ENCODE assay signal across 8 mouse cellular contexts in genomic region chr9:45417245-45417644, GRCm38 (mm10). TPM values are rescaled to one million over a fixed set of nuclear protein-coding genes. Genes with fewer than 3 reads are reported as not detected.
DNase-seq lines count a peak whose midpoint lies in the region; ATAC-seq and TF ChIP-seq lines count a peak whose summit lies in the region.

No protein-coding gene starts in this region.

- no peak overlapping the region for H3K4me3 ChIP-seq in midbrain, embryonic 14.5 days (replicated peaks; ENCODE audit: low read depth, low read length)
- no peak overlapping the region for H3K4me3 ChIP-seq in midbrain, embryonic 16.5 days (ENCODE audit: low read depth, low read length)
- H3K4me3 ChIP-seq in heart, postnatal 0 days (ENCODE audit: low read depth, low read length) = peak overlapping the region; percentile 37

- peak; percentile 71 for TF ChIP-seq CTCF in heart, postnatal 0 days (IDR thresholded peaks at IDR 0.05; ENCODE audit: low read depth)

- no peak for TF ChIP-seq EP300 in heart, postnatal 0 days (IDR thresholded peaks at IDR 0.05; ENCODE audit: low read depth)

- no peaks in the 10 kb centered on the region for H3K4me1 ChIP-seq in midbrain, embryonic 14.5 days (ENCODE audit: control insufficient read depth, insufficient read depth, low read length)
- H3K4me1 ChIP-seq in midbrain, embryonic 16.5 days (ENCODE audit: control insufficient read depth, insufficient read depth, low read length) = peaks cover 4% of the 10 kb centered on the region; the same call in 1 of the 2 replicates
- H3K4me1 ChIP-seq in heart, postnatal 0 days (ENCODE audit: control insufficient read depth, insufficient read depth) = no peaks in the 10 kb centered on the region

- 29% methylated on average over 8 of the region's 8 CpGs for WGBS in midbrain, embryonic 14.5 days
- 31% methylated on average over 8 of the region's 8 CpGs for WGBS in midbrain, embryonic 16.5 days
- 16% methylated on average over 8 of the region's 8 CpGs for WGBS in heart, postnatal 0 days

- ATAC-seq in midbrain, embryonic 14.5 days (ENCODE audit: low FRiP score, low TSS enrichment) = no peak
- no peak for ATAC-seq in midbrain, embryonic 16.5 days
- no peak; the same call in 1 of the 2 replicates for ATAC-seq in heart, postnatal 0 days (ENCODE audit: insufficient read depth, low read depth)
- peak; percentile 80 for ATAC-seq in megakaryocyte-erythroid progenitor cell, adult 5-6 weeks (replicated peaks; ENCODE audit: low FRiP score, low TSS enrichment, poor library complexity, severe bottlenecking)

- H3K36me3 ChIP-seq in midbrain, embryonic 14.5 days (ENCODE audit: control insufficient read depth, insufficient read depth, low read length) = no peaks in the 10 kb centered on the region
- no peaks in the 10 kb centered on the region for H3K36me3 ChIP-seq in midbrain, embryonic 16.5 days (ENCODE audit: control insufficient read depth, insufficient read depth, low read length)
- no peaks in the 10 kb centered on the region for H3K36me3 ChIP-seq in heart, postnatal 0 days (replicated peaks; ENCODE audit: control insufficient read depth, insufficient read depth, low read length)

- peak; percentile 69 for DNase-seq in midbrain, embryonic 14.5 days
- peak; percentile 33 for DNase-seq in Muller cell, postnatal 12 days (ENCODE audit: inconsistent ontology term)
- peak; percentile 71 for DNase-seq in cerebellum, adult 9-11 months
- DNase-seq in heart, postnatal 0 days (ENCODE audit: low spot score) = peak; percentile 59
- peak; percentile 46 to 54 for DNase-seq in layer of hippocampus, postnatal 14 days (ENCODE audit: low spot score in 2 of 2)
- DNase-seq in thymus, postnatal 14 days = peak; percentile 77

- H3K9me3 ChIP-seq in midbrain, embryonic 14.5 days (ENCODE audit: control insufficient read depth, low read length) = no peaks in the 10 kb centered on the region
- H3K9me3 ChIP-seq in midbrain, embryonic 16.5 days (replicated peaks; ENCODE audit: control insufficient read depth, low read length, poor library complexity, severe bottlenecking) = no peaks in the 10 kb centered on the region
- no peaks in the 10 kb centered on the region for H3K9me3 ChIP-seq in heart, postnatal 0 days (replicated peaks; ENCODE audit: control insufficient read depth, low read length)

- H3K27ac ChIP-seq in midbrain, embryonic 14.5 days (replicated peaks; ENCODE audit: low read depth, low read length) = no peak overlapping the region
- H3K27ac ChIP-seq in midbrain, embryonic 16.5 days (ENCODE audit: low read length) = no peak overlapping the region
- H3K27ac ChIP-seq in heart, postnatal 0 days (ENCODE audit: low read depth) = no peak overlapping the region

- no peaks in the 10 kb centered on the region for H3K27me3 ChIP-seq in midbrain, embryonic 14.5 days (ENCODE audit: control insufficient read depth, insufficient read depth, low read length)
- no peaks in the 10 kb centered on the region for H3K27me3 ChIP-seq in midbrain, embryonic 16.5 days (ENCODE audit: control insufficient read depth, insufficient read depth, low read depth, low read length)
- 0 out of 2 replicates have a peak, but pooled peaks cover 6% of the 10 kb centered on the region for H3K27me3 ChIP-seq in heart, postnatal 0 days (ENCODE audit: control insufficient read depth, insufficient read depth, low read length)

- H3K9ac ChIP-seq in midbrain, embryonic 14.5 days (replicated peaks; ENCODE audit: low read length) = no peak overlapping the region
- no peak overlapping the region for H3K9ac ChIP-seq in midbrain, embryonic 16.5 days (ENCODE audit: low read depth, low read length)
- no peak overlapping the region for H3K9ac ChIP-seq in heart, postnatal 0 days (replicated peaks; ENCODE audit: low read depth, low read length)

- no peak overlapping the region for H3K4me2 ChIP-seq in midbrain, embryonic 14.5 days (ENCODE audit: low read length)
- H3K4me2 ChIP-seq in midbrain, embryonic 16.5 days (ENCODE audit: low read length) = no peak overlapping the region
- H3K4me2 ChIP-seq in heart, postnatal 0 days (ENCODE audit: low read depth, low read length) = peak overlapping the region; percentile 49

RNA-seq across cellular contexts. Expression of gene Dscaml1, which starts 9.2 kb away (rescaled TPM):
- 12.4 and 14.8 TPM in 2 replicates for polyA plus RNA-seq in midbrain, embryonic 14.5 days (2014; fragmentation: Nextera tagmentation; extraction: Ambion mirVana)
- polyA plus RNA-seq in midbrain, embryonic 16.5 days (2015; fragmentation: Nextera tagmentation; extraction: Ambion mirVana) = 17.9 and 20.6 TPM in 2 replicates
- 0.84 TPM in 1 of 2 replicates, not detected in the other for total RNA-seq in heart, postnatal 0 days (2014; rRNA removed; ENCODE audit: low replicate concordance)
- 0.04 and 0.07 TPM in 2 replicates for polyA plus RNA-seq in heart, postnatal 0 days (2015; fragmentation: Nextera tagmentation; extraction: Ambion mirVana)
- 10 to 100 TPM; 73.7 to 75.4 TPM for total RNA-seq in layer of hippocampus, postnatal 14 days (2021)
- total RNA-seq in megakaryocyte-erythroid progenitor cell, adult 5-6 weeks (2014; fragmentation: Nextera tagmentation) = not detected in 2 replicates
- not detected in 2 replicates for total RNA-seq in megakaryocyte-erythroid progenitor cell, adult 5-6 weeks (2017)

RNA-seq across cellular contexts. Expression of gene Fxyd2, which starts 17.8 kb away (rescaled TPM):
- 8.0 and 14.1 TPM in 2 replicates for polyA plus RNA-seq in midbrain, embryonic 14.5 days (2014; fragmentation: Nextera tagmentation; extraction: Ambion mirVana)
- polyA plus RNA-seq in midbrain, embryonic 16.5 days (2015; fragmentation: Nextera tagmentation; extraction: Ambion mirVana) = 10.8 and 14.3 TPM in 2 replicates
- not detected in 2 replicates for total RNA-seq in heart, postnatal 0 days (2014; rRNA removed; ENCODE audit: low replicate concordance)
- polyA plus RNA-seq in heart, postnatal 0 days (2015; fragmentation: Nextera tagmentation; extraction: Ambion mirVana) = 0.70 and 0.71 TPM in 2 replicates
- 1 to 10 TPM; 7.8 to 8.3 TPM for total RNA-seq in layer of hippocampus, postnatal 14 days (2021)
- not detected in 2 replicates for total RNA-seq in megakaryocyte-erythroid progenitor cell, adult 5-6 weeks (2014; fragmentation: Nextera tagmentation)
- total RNA-seq in megakaryocyte-erythroid progenitor cell, adult 5-6 weeks (2017) = not detected in 2 replicates

RNA-seq across cellular contexts. Expression of gene Fxyd6, which starts 47.3 kb away (rescaled TPM):
- 348 and 508 TPM in 2 replicates for polyA plus RNA-seq in midbrain, embryonic 14.5 days (2014; fragmentation: Nextera tagmentation; extraction: Ambion mirVana)
- 722 and 817 TPM in 2 replicates for polyA plus RNA-seq in midbrain, embryonic 16.5 days (2015; fragmentation: Nextera tagmentation; extraction: Ambion mirVana)
- total RNA-seq in heart, postnatal 0 days (2014; rRNA removed; ENCODE audit: low replicate concordance) = 18.1 and 23.7 TPM in 2 replicates
- polyA plus RNA-seq in heart, postnatal 0 days (2015; fragmentation: Nextera tagmentation; extraction: Ambion mirVana) = 26.6 and 29.4 TPM in 2 replicates
- total RNA-seq in layer of hippocampus, postnatal 14 days (2021) = 100 to 1,000 TPM; 172 to 192 TPM
- total RNA-seq in megakaryocyte-erythroid progenitor cell, adult 5-6 weeks (2014; fragmentation: Nextera tagmentation) = 0.87 and 1.5 TPM in 2 replicates
- total RNA-seq in megakaryocyte-erythroid progenitor cell, adult 5-6 weeks (2017) = not detected in 2 replicates

Comparison
In these comparisons a context has a peak if more than half of its experiments do, and no peak if none do; other contexts are left out.
1. RNA of gene Dscaml1, which starts 9.2 kb away (total RNA-seq): 73.7 to 75.4 TPM in layer of hippocampus, postnatal 14 days; 0.84 TPM in heart, postnatal 0 days and not detected in megakaryocyte-erythroid progenitor cell, adult 5-6 weeks; every median in the first group is over 10 times any median in the second.
2. Peak in every context shown above with its lines, with median percentiles within 50 percentile points of each other: DNase-seq.